Mouse (Mus musculus) adrenal gland, adult 2 months (tissue): ENCODE measurements around the gene Thpo. TPM values are rescaled to one million over a fixed set of nuclear protein-coding genes. Genes with fewer than 3 reads are reported as not detected.
A peak's percentile ranks its signal among the peaks of the same experiment; 100 is the strongest.

Experiments
- DNase-seq: peaks from one replicate; pipeline ENCODE4 v3.0.0; 2021
- polyA plus RNA-seq: library from polyadenylated mRNA; depleted of rRNA; stranded (reverse); fragments of >200 nt; gene quantifications from 2 replicates; pipeline ENCODE4 v1.2.3, GENCODE M21; 2012
- total RNA-seq, 2 experiments: library from RNA; stranded (reverse); gene quantifications; 2 replicates each; pipeline ENCODE4 v1.2.3; 2021

Thpo gene
- total and polyA plus RNA-seq, 3 experiments, result 1.2 to 15.3 (median 6.4) TPM

- peak; percentile 84 for DNase-seq
Measured at GRCm38 (mm10) chr16:20724338-20724748, 10.0 kb downstream of the Thpo start.

GRCm38 (mm10) chr16:20723247-20723646 is 11.1 kb downstream of the Thpo start:
- DNase-seq, result no peak

GRCm38 (mm10) chr16:20722736-20723135 is 11.6 kb downstream of the Thpo start:
- no peak for DNase-seq

GRCm38 (mm10) chr16:20721808-20722207 is 12.5 kb downstream of the Thpo start:
- peak; percentile 73 for DNase-seq

- no peak for DNase-seq
Measured at GRCm38 (mm10) chr16:20717978-20718670, 16.2 kb downstream of the Thpo start.

GRCm38 (mm10) chr16:20717181-20717977 is 16.9 kb downstream of the Thpo start, which contains the start of the genes Polr2h and Clcn2:
Polr2h (plus strand) TSS chr16:20717665.
Clcn2 (minus strand) TSS chr16:20717746.
- peak; percentile 99 for DNase-seq

GRCm38 (mm10) chr16:20716841-20717180 is 17.5 kb downstream of the Thpo start:
- no peak for DNase-seq

GRCm38 (mm10) chr16:20715976-20716840 is 18.1 kb downstream of the Thpo start:
- DNase-seq, result peak; percentile 93

- no peak for DNase-seq
Measured at GRCm38 (mm10) chr16:20715566-20715965, 18.7 kb downstream of the Thpo start.

- no peak for DNase-seq
Measured at GRCm38 (mm10) chr16:20715161-20715560, 19.1 kb downstream of the Thpo start.

GRCm38 (mm10) chr16:20714307-20715080 is 19.8 kb downstream of the Thpo start:
- no peak for DNase-seq

- no peak for DNase-seq
Measured at GRCm38 (mm10) chr16:20712889-20713288, 21.4 kb downstream of the Thpo start.

GRCm38 (mm10) chr16:20712190-20712589 is 22.1 kb downstream of the Thpo start:
- no peak for DNase-seq

GRCm38 (mm10) chr16:20710810-20711209 is 23.5 kb downstream of the Thpo start:
- DNase-seq, result no peak

GRCm38 (mm10) chr16:20710370-20710769 is 23.9 kb downstream of the Thpo start:
- DNase-seq, result no peak

- DNase-seq, result no peak
Measured at GRCm38 (mm10) chr16:20708939-20709734, 25.2 kb downstream of the Thpo start.

GRCm38 (mm10) chr16:20708220-20708938 is 25.9 kb downstream of the Thpo start:
- no peak for DNase-seq

GRCm38 (mm10) chr16:20706407-20707055 is 27.8 kb downstream of the Thpo start:
- DNase-seq, result peak; percentile 70

GRCm38 (mm10) chr16:20705786-20706185 is 28.5 kb downstream of the Thpo start:
- no peak for DNase-seq
